Mouse (Mus musculus) stomach, postnatal 0 days (tissue): ENCODE data around the gene Fam3a. TPM values are rescaled to one million over a fixed set of nuclear protein-coding genes. Genes with fewer than 3 reads are reported as not detected.
A peak's percentile ranks its signal among the peaks of the same experiment; 100 is the strongest.

ENCODE experiments used
- ATAC-seq: fragments of 200-750 bp; cut with Nextera tagmentation; 2 replicates; pipeline ENCODE4 v1.8.0; 2017; ENCODE audit not compliant: low FRiP score, low TSS enrichment
- DNase-seq: peaks from one replicate; pipeline ENCODE4 v3.0.0-alpha.2; 2016; ENCODE audit warnings: low spot score
- H3K27ac ChIP-seq: fragments of 300-500 bp; sonication (generic); replicated peaks from 2 replicates; pipeline ENCODE4 v1.5.1; 2014; ENCODE audit warnings: mild to moderate bottlenecking, control low read depth
- H3K27me3 ChIP-seq: fragments of 300-500 bp; sonication (generic); 2 replicates; pipeline ENCODE4 v1.6.1; 2014; ENCODE audit warnings: low read length; ENCODE audit not compliant: control insufficient read depth, insufficient read depth
- H3K36me3 ChIP-seq: fragments of 300-500 bp; sonication (generic); 2 replicates; pipeline ENCODE4 v1.6.1; 2014; ENCODE audit warnings: low read length, mixed read lengths; ENCODE audit not compliant: control insufficient read depth, insufficient read depth
- H3K4me1 ChIP-seq: fragments of 300-500 bp; sonication (generic); replicated peaks from 2 replicates; pipeline ENCODE4 v1.6.1; 2014; ENCODE audit warnings: antibody characterized with exemption; ENCODE audit not compliant: control insufficient read depth, insufficient read depth
- H3K4me2 ChIP-seq: fragments of 300-500 bp; sonication (generic); replicated peaks from 2 replicates; pipeline ENCODE4 v1.6.1; 2014; ENCODE audit warnings: low read depth, mild to moderate bottlenecking, control low read depth, moderate library complexity
- H3K4me3 ChIP-seq: fragments of 300-500 bp; sonication (generic); 2 replicates; pipeline ENCODE4 v1.5.1; 2014; ENCODE audit warnings: low read depth, low read length, control low read depth
- H3K9ac ChIP-seq: fragments of 300-500 bp; sonication (generic); 2 replicates; pipeline ENCODE4 v1.6.1; 2014; ENCODE audit warnings: mild to moderate bottlenecking, low read length, control low read depth, mixed read lengths
- H3K9me3 ChIP-seq: fragments of 300-500 bp; sonication (generic); 2 replicates; pipeline ENCODE4 v1.6.1; 2016; ENCODE audit warnings: low read length; ENCODE audit not compliant: control insufficient read depth
- CTCF ChIP-seq: IDR thresholded peaks from 2 replicates; pipeline ENCODE4 v1.5.1; 2016; ENCODE audit warnings: antibody characterized with exemption, low read depth, mild to moderate bottlenecking, moderate library complexity
- EP300 ChIP-seq: optimal IDR thresholded peaks from 2 replicates; pipeline ENCODE3; 2016; ENCODE audit warnings: antibody characterized with exemption
- WGBS: fragments of 180-500 bp; shearing (Covaris S2); extraction: QIAGEN DNeasy Blood & Tissue Kit; methylation state at CpG from one replicate; pipeline ENCODE4 v1.1.7; 2014; 5-methylcytosine and 5-hydroxymethylcytosine counted together
- polyA plus RNA-seq: library from polyadenylated mRNA; unstranded; fragments of >200 nt; fragmentation: Nextera tagmentation; extraction: Ambion mirVana; gene quantifications from 2 replicates; pipeline ENCODE4 v1.2.1, GENCODE M21; 2015

Fam3a gene
- polyA plus RNA-seq, result 25.0 and 26.0 TPM in 2 replicates

DNA sequence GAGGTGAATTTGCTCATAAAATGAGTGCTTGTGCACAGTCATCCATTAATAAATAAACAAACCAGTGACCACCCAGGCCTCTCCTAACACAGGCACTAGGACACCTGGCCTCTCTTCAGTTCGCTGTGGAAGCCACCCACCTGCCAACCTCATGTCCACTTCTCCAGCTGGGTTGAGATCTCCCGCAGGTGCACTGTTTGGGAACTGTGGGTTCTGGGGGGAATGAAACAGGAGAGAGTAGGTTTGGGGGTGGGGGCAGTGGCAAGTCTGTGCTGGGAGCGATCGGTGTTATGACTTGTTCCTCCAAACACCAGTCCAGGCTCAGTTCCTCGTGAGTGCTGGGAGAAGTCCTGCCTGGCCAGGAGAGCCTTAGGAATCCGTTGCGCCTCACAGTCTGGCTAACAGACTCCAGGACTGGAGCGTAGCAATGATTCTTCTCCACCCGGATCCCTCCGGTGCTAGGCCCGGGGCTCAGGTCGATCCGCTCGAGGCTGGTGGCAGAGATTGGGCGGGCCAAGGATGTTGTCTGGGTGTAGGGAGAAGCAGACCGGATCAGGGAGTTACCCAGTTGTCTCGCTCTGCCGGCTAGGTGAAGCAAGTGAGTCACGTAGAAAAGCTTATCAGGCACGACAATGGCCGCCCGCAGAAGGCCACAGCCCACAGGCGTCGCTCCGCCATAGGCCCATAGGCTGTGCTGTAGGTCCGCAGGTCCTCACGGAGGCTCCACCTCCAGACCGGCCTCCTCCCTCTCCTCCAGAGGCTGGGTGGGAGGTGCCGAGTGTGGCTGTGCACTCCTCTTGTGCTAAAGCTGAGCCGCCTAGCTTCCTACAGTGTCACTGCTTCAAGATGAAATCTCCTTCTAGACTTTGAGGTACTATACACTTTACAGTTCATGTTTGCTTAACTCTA lies at the start of gene Fam3a, which contains the start of gene Ikbkg:
Gene Fam3a (minus strand): TSS at position 738 of the 909 bp plus-strand sequence.
Gene Ikbkg (plus strand): TSS at position 756 of the 909 bp plus-strand sequence.
- Histone ChIP-seq H3K27me3 (no peaks in the 10 kb centered on the region), H3K36me3 (no peaks in the 10 kb centered on the region), H3K4me1 (no peaks in the 10 kb centered on the region), H3K9me3 (no peaks in the 10 kb centered on the region), H3K4me2 (peak within 1 kb of the TSS; percentile 60), H3K27ac (peak within 1 kb of the TSS; percentile 92), H3K9ac (peak within 1 kb of the TSS; percentile 77), H3K4me3 (peak within 1 kb of the TSS; percentile 50)
- DNase-seq, result peak; percentile 90
- 19% methylated on average over 30 of the region's 30 CpGs for WGBS
- TF ChIP-seq EP300 (no peak), CTCF (peak; percentile 76)
- ATAC-seq, result peak; percentile 100

DNA sequence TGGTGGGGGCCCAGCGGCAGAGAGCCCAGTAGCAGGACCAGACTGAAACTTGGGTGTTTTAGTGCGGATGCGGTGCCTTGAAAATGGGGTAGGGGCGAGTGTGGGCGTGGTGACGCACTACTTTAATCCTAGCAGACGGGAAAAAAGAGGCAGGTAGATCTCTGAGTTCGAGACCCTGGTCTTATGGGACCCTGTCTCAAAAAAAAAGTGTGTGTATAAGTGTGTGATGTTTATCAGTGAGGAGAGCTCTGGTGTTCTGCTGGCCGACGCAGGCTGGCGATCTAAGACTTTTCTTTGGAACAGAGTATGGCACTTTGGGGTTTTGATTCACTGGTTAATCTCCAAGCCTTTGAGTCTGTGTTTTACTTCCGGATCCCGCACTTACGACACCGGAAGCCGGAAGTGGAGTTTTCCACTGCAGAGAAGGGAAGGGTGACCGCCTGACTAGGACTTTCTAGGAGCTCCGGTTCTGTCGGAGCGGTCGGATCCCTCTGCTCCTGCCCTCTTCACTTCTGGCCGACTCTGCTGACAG lies 36.3 kb upstream of the Fam3a start:
- peak; percentile 67 for ATAC-seq
- WGBS, result 15% methylated on average over 22 of the region's 22 CpGs
- H3K9me3 ChIP-seq, result no peaks in the 10 kb centered on the region
- no peaks in the 10 kb centered on the region for H3K4me1 ChIP-seq
- peak overlapping the region; percentile 48 for H3K4me3 ChIP-seq
- H3K36me3 ChIP-seq, result no peaks in the 10 kb centered on the region
- no peak for TF ChIP-seq EP300
- no peak for TF ChIP-seq CTCF
- DNase-seq, result peak; percentile 71
- no peaks in the 10 kb centered on the region for H3K27me3 ChIP-seq
- H3K4me2 ChIP-seq, result peak overlapping the region; percentile 61
- peak overlapping the region; percentile 90 for H3K27ac ChIP-seq
- H3K9ac ChIP-seq, result peak overlapping the region; percentile 69

DNA sequence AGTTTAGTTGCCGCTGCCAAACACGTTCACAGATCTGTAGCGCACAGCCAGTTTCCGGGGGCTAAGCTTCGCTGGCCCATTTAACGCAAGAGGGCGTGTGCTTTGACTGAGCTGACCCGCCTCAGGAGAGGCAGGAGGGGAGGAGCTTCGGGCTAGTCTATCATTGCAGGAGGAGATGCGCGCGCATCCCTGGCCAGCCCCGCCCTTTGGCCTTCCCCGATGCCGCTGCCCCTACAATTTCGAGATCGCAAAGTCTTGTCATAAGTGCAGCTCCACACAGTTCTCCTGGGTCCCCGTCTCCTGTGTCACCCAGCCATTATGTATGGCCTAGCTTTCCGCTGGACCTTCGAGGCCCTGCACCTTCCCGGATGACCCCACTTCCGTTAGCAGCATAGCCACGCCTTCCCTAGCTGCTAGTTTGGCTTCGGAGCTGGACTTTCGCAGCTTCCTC lies 35.8 kb upstream of the Fam3a start, which contains the start of gene G6pdx:
Gene G6pdx (minus strand): TSS at position 369 of the 451 bp plus-strand sequence.
- no peaks in the 10 kb centered on the region for H3K27me3 ChIP-seq
- peak within 1 kb of the TSS; percentile 48 for H3K4me3 ChIP-seq
- DNase-seq (peak; percentile 90), ATAC-seq (peak; percentile 70)
- H3K27ac ChIP-seq, result peak within 1 kb of the TSS; percentile 90
- no peaks in the 10 kb centered on the region for H3K4me1 ChIP-seq
- no peaks in the 10 kb centered on the region for H3K9me3 ChIP-seq
- WGBS, result 8% methylated on average over 24 of the region's 25 CpGs
- H3K9ac ChIP-seq, result peak within 1 kb of the TSS; percentile 69
- H3K4me2 ChIP-seq, result peak within 1 kb of the TSS; percentile 61
- TF ChIP-seq EP300 (no peak), CTCF (peak; percentile 58)
- H3K36me3 ChIP-seq, result no peaks in the 10 kb centered on the region

DNA sequence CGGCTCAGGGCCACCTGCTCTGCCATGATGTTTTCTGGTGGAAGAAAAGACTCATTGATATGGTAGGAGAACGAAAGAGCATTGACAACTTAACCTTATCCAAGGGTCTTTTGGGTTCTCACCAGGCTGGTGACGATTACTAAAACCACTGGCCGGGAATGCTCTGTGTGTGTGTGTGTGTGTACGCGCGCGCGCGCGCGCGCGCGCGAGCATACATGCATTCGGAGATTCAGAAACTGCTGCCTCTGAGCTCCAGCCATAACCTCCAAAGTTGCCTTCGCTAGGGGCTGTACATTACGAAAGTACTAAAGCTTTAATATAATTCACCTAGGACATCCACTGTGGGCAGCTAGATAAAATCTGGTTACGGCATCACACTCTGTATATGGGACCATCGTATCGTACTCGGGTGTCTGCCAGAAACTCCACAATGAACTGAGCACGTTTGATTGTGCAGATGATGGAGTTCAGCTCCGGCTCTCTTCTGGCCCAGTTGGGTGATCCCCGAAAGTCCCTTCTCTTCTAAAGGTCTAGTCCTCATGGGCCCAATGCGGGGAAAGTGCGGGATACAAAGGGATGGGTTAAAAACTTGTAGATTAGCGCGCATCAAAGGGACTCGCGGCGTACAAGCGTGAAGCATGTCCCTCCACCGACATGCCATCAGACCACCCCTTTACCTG lies 35.2 kb upstream of the Fam3a start:
- Histone ChIP-seq H3K4me1 (no peaks in the 10 kb centered on the region), H3K36me3 (no peaks in the 10 kb centered on the region), H3K4me2 (peak overlapping the region; percentile 61), H3K9ac (peak overlapping the region; percentile 43), H3K27ac (peak overlapping the region; percentile 90), H3K4me3 (peak overlapping the region; percentile 48), H3K27me3 (no peaks in the 10 kb centered on the region), H3K9me3 (no peaks in the 10 kb centered on the region)
- TF ChIP-seq CTCF (no peak), EP300 (no peak)
- 21% methylated on average over 35 of the region's 35 CpGs for WGBS
- ATAC-seq (no peak), DNase-seq (peak; percentile 20)

DNA sequence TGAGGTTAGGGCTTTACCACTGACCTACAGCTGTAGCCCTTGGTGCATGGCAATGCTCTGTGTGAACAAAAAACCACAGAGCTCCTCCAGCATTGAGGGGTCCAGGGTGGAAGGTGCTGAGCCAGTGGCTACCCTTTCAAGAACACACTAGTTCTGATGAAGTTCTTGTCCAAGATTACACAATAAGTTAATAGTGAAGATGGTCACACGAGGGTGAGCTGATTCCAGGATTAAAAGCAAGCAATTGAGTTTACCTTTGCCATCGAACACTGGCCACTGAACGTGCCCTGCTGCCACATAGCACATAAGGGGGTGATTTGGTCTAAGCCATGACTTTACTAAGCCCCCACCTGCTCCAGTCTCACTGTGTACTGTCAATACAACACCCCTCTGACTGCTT lies 34.0 kb upstream of the Fam3a start:
- Histone ChIP-seq H3K9me3 (no peaks in the 10 kb centered on the region), H3K4me1 (no peaks in the 10 kb centered on the region), H3K9ac (no peak overlapping the region), H3K4me3 (no peak overlapping the region), H3K4me2 (0 out of 2 replicates have a peak overlapping the region, but pooled peaks have one; percentile 3), H3K27ac (peak overlapping the region; percentile 75; the same call in 1 of the 2 replicates), H3K27me3 (no peaks in the 10 kb centered on the region), H3K36me3 (no peaks in the 10 kb centered on the region)
- DNase-seq (no peak), ATAC-seq (no peak)
- TF ChIP-seq CTCF, result no peak
- TF ChIP-seq EP300, result no peak
- WGBS, result 60% methylated on average over 3 of the region's 3 CpGs
